Mouse (Mus musculus): Measurements from ENCODE around the gene Sf3b6.
"Not testable (repeated sequence)": the region's sequence is repeated elsewhere in the genome, so short reads cannot be mapped to it uniquely, and the experiment has no call there.

The Sf3b6 gene

DNA sequence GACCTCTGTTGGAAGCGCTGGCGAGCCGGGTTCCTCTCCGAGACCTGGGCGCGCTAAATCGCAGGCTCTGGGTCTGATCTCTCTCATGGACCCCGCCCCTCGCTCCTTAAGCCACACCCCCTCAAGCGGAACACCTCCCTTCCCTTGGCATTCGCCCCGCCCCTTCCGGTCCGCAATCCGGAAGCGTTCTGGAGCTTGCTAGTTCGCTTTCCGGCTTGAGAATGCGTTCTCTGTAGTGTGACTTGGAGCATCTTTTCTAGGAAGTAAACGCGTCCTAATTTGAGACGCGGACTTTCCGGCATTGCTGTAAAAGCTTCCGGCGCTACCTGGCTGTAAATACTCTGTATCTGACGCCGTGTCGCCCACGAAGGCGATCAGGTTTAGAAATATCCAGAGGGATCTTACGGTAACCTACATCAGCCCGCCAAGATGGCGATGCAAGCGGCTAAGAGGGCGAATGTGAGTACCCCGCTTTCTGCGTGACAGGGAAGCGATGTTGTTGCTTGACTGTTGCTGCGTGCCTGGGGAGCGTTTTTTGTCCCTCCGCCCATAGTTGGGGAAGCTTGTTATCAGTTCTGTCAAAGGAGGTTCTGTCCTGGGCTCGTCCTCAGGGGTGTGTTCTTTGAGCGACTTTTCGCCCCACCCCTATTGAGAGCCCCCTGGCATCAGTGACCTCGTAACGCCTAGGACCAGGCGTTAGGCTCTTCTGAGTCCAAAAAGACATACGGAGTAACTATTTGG lies at the start of gene Sf3b6:
Gene Sf3b6 (plus strand): TSS at position 184 of the 741 bp plus-strand sequence.
- DNase-seq (ENCODE audit: low spot score), result peak; percentile 97

DNA sequence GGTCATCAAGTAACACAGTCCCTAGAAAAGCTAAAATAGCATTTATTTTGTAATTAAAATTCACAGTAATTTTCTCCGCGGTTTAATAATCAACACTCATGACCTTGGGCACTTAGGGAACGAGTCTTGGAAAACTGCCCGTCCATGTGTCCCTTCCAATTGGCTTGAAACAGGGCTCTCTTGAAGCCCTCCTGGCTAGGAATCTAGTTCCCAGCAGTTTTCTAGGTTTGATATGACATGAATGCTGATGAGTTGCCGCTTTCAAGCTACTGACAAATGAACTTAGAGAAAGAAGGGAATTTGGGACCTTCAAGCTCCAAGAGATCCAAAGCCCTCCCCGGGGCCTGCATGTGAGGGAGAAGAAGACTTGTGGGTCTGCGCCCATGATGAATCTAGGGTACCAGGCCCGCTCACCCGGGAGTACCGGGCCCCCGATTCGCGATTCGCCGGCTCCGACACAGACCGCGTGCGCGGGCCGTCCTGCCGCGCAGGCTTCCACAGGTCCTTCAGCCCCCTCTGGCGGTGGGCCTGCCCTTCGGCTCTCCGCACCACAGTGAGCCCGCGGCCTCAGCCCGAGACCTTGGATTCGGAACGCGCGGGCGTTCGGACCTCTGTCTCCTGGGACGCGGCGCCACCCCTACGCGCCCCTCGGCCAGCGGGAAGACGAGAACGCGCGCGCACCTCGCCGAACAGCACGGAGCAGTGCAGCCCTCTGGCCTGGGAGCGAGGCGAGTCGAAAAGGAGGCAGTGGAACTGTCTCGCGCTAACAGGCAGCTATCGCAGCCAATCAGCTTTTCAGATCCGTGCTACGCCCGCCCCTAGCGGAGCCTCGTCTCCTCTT lies 48.6 kb upstream of the Sf3b6 start, which contains the start of the genes Pfn4 and Fam228b:
Gene Pfn4 (plus strand): TSS at position 531 of the 841 bp plus-strand sequence.
Gene Fam228b (minus strand): TSS at position 776 of the 841 bp plus-strand sequence.
- peak; percentile 95 for DNase-seq (ENCODE audit: low spot score)

DNA sequence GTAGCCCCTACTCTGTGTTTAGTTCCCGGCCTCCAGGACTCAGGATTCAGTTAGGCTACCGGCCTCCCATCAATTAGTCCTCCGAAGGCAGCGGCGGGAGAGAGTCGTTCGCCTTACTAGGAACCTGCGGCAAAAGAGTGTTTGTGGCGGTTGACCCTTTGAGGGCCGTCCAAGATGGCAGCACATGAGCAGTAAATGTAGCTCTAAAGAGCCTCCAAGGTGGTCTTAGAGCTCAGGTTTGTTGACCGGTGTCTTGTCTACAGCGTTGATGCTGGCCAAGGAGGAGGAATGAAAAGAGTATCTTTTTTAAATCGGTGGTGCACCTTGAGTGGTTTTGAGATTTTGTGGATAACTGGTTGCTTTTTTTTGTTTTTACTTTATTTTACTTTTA lies 48.0 kb upstream of the Sf3b6 start:
- DNase-seq (ENCODE audit: low spot score), result no peak

GRCm38 (mm10) chr12:4774895-4775587 lies 42.3 kb upstream of the Sf3b6 start:
- DNase-seq (ENCODE audit: low spot score), result no peak

DNA sequence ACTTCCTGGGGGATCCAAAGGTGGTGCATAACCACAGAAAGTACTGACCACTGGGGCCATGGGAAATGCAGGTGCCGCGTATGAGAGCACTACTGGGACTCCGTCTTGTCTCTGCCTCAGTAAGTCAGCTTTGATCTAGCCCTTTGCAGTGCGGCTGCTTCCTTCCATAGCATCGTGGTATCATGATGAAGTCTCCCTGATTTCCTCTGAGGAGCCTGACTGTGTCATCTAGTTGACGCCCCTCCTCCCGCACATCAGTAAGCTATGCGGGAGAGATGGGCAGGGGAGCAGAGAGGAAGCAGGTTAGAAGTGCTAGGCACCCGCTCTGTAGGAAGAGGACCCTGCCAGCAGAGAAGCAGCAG lies 41.8 kb upstream of the Sf3b6 start:
- DNase-seq (ENCODE audit: low spot score), result no peak

DNA sequence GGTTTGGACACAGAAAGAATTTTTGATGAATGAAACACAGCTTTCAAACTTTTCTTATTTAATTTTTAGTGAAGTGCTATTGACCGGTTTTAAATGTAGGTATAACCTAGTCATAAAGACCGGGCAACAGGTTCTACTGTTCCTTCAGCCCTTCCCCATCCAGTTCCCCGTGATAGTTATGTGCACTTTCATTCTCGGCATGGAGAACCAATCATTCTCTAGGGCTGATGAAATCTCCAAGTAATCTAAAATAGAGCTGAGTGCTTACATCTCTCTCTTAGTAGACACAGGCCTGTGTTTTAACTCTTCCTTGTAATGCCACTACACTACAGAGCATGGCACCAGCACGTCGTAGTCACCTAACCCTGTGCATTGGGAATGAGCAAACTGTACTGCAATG lies 39.6 kb upstream of the Sf3b6 start:
- no peak for DNase-seq (ENCODE audit: low spot score)

GRCm38 (mm10) chr12:4780245-4780644 lies 37.1 kb upstream of the Sf3b6 start:
- no peak for DNase-seq (ENCODE audit: low spot score)

DNA sequence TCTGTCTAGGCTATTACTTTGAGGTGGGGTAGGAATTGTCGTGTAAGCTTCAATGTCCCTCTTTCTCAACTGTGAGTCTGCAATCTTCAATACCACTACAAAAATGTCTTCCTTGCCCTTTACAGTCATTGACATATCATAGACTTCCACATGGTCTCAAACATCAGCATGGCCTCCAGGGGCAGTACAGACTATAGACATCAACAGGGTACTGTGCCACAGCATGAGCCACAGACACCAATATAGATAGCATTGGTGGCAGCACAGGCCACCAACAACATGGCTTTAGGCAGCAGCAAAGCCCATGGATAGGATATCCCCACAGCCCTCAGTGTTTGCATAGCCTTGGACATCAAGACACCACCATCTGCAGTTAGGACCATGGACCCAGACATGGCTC lies 36.1 kb upstream of the Sf3b6 start:
- no peak for DNase-seq (ENCODE audit: low spot score)

DNA sequence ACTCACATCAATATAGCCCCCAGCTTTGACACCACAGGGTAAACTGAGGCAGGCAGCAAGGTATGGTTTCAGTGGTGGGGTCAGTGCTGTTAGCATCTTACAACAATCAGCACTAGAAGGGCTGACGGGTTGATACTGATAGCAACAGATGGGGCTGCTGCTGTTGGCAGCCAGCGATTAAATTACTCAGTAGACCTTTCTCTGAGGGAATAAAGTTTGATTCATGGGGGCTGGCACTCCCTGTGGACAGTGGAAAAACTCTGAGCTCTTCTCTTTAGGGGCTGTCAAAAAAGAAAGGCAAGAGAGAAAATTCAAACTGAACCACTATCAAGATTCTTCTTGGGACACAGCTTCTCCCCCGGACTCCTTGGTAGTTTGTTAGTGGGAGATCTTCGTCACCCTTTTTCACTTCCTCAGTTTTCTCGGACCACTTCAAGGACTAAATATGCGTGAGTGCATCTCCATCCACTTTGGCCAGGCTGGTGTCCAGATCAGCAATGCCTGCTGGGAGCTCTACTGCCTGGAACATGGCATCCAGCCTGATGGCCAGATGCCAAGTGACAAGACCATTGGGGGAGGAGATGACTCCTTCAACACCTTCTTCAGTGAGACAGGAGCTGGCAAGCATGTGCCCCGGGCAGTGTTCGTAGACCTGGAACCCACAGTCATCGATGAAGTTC lies 35.5 kb upstream of the Sf3b6 start:
- not testable (repeated sequence) for DNase-seq (ENCODE audit: low spot score)

DNA sequence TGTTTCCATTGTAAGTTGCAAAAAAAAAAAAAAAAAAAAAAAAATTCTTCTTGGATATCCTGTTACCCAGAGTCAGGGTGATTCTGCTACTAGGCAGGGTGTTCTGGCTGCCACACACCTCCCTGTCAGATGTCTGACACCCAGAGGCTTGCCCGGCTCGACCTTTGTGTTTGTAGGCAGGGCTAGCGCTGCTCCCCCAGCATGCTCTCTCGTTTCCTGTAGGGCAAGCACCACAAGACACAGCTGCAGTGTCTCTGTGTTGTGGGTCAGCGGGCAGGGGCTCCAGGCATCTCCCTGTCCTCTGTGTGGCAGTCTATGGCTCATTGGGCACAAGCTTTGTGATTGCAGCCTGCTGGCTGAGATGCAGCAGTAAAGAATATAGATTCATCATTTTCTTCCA lies 33.7 kb upstream of the Sf3b6 start:
- no peak for DNase-seq (ENCODE audit: low spot score)

DNA sequence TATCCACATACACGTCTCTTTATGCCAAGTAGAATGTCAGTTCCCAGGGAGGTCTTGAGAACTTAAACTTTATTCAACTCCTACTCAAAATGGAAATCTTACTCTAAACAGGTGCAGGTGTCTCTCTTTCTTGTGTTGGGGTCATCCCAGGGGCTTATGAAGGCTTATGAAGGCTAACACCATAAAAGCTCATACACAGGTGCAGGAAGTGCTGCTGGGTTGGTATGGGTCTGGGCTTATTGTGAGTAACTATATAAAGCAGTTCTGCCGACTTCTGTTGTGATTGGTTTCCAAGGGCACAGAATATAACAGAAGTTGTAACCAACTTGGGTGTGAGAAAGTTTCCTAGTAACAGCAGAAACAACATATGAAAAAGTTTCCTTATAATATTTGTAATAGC lies 32.9 kb upstream of the Sf3b6 start:
- DNase-seq (ENCODE audit: low spot score), result no peak

DNA sequence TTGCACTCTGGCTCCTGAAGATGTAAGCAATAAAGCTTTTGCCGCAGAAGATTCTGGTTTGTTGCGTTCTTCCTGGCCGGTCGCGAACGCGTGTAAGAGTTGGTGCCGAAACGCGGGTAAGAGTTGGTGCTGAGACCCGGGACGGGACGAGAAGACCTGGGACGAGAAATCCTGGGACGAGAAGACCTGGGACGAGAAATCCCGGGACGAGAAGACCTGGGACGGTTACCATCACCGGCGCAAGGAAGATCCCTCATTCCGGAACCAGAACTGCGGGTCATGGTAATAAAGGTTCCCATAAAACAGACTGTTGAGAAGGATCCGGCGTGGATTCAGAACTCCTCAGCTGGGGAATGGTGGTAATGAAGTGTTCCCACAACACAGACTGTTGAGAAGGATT lies 29.2 kb upstream of the Sf3b6 start:
- not testable (repeated sequence) for DNase-seq (ENCODE audit: low spot score)

DNA sequence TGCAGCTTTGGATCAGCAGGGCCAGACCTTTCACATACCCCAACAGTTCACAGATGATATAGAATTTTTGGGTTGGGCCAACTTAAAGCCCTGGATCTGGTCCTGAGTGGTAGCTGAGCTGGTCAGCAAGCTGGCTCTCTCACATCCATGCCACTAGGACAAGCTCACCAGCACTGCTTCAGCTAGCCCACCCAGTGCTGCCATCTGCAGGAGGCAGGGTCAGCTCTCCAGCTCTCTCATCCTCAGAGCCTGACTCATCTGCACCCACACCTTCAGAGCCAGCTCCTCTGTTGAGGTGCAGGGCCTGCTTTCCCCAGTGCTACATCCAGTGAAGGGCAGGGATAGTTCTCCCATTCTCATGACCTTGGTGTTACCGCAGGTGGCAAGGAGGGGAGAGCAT lies 23.6 kb upstream of the Sf3b6 start:
- DNase-seq (ENCODE audit: low spot score), result peak; percentile 29

DNA sequence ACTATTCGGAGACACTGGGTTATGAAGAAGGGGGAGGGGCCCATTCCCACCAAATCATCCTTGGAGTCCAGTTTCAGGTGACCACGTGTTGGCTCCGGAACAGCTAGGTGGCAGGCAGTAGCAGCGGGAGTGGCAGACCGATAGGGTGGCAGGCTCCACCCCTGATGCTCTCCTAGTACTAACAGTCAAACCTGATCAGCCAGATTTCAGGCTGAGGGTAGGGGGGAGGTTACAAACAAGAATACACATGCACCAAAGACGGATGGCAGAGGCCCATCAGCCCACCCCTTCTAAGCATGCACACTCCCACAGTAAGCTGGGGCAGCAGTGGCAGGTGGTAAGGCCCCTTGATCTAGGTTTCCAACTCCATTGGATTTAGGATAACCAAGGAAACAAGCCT lies 19.9 kb upstream of the Sf3b6 start:
- DNase-seq (ENCODE audit: low spot score), result not testable (repeated sequence)

GRCm38 (mm10) chr12:4811036-4811435 lies 6.3 kb upstream of the Sf3b6 start:
- DNase-seq (ENCODE audit: low spot score), result no peak

DNA sequence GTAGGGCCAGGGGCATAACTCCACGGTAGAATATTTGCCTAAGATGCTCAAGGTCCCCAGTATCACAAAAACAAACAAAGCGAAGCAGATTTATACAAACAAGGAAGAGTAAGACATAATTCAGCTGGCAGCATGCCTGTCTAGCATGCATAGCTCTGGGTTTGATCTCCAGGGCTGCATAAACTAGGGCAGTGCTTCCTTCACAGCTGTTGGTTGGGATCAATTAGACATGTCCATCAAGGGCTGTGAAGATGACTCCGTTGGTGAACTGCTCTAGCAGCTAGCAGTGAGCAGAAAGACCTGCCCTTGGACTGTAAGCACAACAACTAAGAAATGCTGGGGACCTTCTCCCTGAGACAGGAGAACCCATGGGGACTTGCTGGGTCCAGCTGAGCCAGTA lies 5.6 kb upstream of the Sf3b6 start:
- DNase-seq (ENCODE audit: low spot score), result no peak

- no peak for DNase-seq (ENCODE audit: low spot score)
These were observed 3.7 kb upstream of the Sf3b6 start for GRCm38 (mm10) chr12:4813636-4814035.

GRCm38 (mm10) chr12:4816680-4817360 lies 524 bp upstream of the Sf3b6 start:
- DNase-seq (ENCODE audit: low spot score), result peak; percentile 6

- no peak for DNase-seq (ENCODE audit: low spot score)
These were observed 9.9 kb downstream of the Sf3b6 start for GRCm38 (mm10) chr12:4827256-4827655.

DNA sequence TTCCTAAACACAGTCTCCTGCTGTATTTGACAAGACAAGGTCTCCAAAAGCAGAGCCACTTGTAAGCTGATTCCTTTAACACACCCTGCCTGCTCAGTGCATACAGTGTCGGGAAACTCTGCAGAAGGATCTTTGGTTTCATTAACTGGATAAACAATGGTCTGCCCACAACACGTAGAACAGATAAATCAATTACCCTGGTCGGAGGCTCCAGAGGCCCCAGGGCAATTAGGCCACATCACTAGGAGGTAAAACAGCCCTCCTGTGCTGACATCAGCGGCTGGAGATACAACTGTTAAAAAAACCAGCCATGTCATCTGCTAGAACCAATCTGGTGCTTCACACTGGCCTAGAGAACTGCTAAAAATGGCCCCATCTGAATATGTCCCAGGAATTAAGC lies 19.6 kb downstream of the Sf3b6 start:
- no peak for DNase-seq (ENCODE audit: low spot score)

DNA sequence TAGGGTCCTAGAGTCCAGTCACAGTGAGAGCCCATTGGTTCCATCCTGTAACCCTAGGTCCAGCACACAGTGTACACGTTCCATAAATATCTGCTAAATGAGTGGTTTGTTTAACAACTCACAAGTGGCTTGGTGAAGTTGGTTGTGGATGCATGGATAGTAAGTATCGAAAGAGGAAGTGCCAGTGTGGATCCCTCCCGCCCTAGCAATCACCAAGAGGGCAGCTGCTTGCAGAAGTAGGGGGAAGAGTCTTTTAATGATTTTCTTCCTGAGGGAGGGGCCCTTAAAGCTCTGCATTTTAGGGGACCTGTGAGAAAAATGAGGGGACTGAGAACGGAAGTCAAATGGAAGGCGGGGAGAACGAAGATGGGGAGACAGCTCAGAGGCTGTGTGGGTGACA lies 22.7 kb downstream of the Sf3b6 start:
- DNase-seq (ENCODE audit: low spot score), result no peak

- DNase-seq (ENCODE audit: low spot score), result peak; percentile 20
These were observed 23.4 kb downstream of the Sf3b6 start for GRCm38 (mm10) chr12:4840741-4841140.

Measured in embryo, embryonic 10 days (tissue).